Comparison of ENCODE assay signal across 27 mouse cellular contexts in the genomic region with DNA sequence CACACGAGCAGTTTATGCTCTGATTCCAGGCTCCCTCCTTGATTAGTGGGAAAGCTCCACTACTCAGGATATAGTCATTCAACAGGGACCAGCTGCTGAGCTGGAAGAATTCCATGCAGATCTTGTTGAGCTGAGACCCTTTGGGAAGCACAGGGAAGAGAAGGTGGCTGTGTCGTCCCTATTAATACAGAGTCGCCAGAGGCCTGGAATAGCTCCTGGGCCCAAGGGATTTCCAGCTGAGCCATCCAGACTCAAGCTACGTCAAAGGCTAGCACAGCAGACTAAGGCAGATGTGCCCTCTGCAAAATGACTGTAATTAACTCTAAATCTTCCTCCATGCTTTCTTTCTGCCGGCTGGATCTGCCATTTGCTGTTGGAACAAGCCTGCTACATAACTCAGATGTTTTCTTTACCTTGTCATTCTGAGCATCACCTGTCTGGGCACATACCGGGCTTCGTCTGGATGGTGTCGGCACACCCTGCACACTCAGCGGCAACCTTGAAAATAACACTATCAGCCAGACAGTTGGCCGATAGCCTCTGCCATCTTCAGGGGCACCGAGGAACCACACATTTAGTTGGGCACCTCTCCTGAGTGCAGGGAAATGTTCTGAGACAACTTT. TPM values are rescaled to one million over a fixed set of nuclear protein-coding genes. Genes with fewer than 3 reads are reported as not detected.
DNase-seq lines count a peak whose midpoint lies in the region; ATAC-seq and TF ChIP-seq lines count a peak whose summit lies in the region.
"Had no signal": no experiment of that assay in that cellular context is flagged by ENCODE, and none has a peak within 500 bp of the region (broad histone marks: within the 10 kb centered on the region; RNA-seq: fewer than 3 reads in every experiment).

No protein-coding gene starts in this region.

- WGBS in lung, embryonic 14.5 days = 73% methylated on average over 11 of the region's 11 CpGs
- 53% methylated on average over 11 of the region's 11 CpGs for WGBS in embryonic facial prominence, embryonic 15.5 days

- H3K36me3 ChIP-seq in lung, embryonic 14.5 days (ENCODE audit: insufficient read depth) = peaks cover 17% of the 10 kb centered on the region; the same call in 1 of the 2 replicates
- H3K36me3 ChIP-seq in embryonic facial prominence, embryonic 15.5 days = 0 out of 2 replicates have a peak, but pooled peaks cover 1% of the 10 kb centered on the region
- H3K36me3 ChIP-seq: forebrain, embryonic 15.5 days; liver, embryonic 13.5 days had no signal

- H3K27ac ChIP-seq in lung, embryonic 14.5 days (ENCODE audit: low read depth) = no peak overlapping the region
- H3K27ac ChIP-seq in embryonic facial prominence, embryonic 15.5 days (replicated peaks) = peak overlapping the region; percentile 72
- H3K27ac ChIP-seq: forebrain, embryonic 15.5 days; gastrocnemius, adult 2 months; heart, embryonic 13.5 days; hindbrain, embryonic 12.5 days; liver, embryonic 13.5 days had no signal

- H3K4me3 ChIP-seq in lung, embryonic 14.5 days (ENCODE audit: low read depth, low read length) = no peak overlapping the region
- no peak overlapping the region for H3K4me3 ChIP-seq in embryonic facial prominence, embryonic 15.5 days (replicated peaks)
- H3K4me3 ChIP-seq: forebrain, embryonic 15.5 days; gastrocnemius, adult 2 months; heart, embryonic 13.5 days; hindbrain, embryonic 12.5 days; limb, embryonic 12.5 days; liver, embryonic 13.5 days had no signal

- H3K27me3 ChIP-seq in lung, embryonic 14.5 days (ENCODE audit: insufficient read depth, low read length) = no peaks in the 10 kb centered on the region
- H3K27me3 ChIP-seq in embryonic facial prominence, embryonic 15.5 days = no peaks in the 10 kb centered on the region
- H3K27me3 ChIP-seq: forebrain, embryonic 15.5 days; heart, embryonic 13.5 days; hindbrain, embryonic 12.5 days; limb, embryonic 12.5 days; liver, embryonic 13.5 days had no signal

- H3K9me3 ChIP-seq in lung, embryonic 14.5 days (ENCODE audit: low read depth, low read length) = no peaks in the 10 kb centered on the region
- no peaks in the 10 kb centered on the region for H3K9me3 ChIP-seq in embryonic facial prominence, embryonic 15.5 days (replicated peaks)
- H3K9me3 ChIP-seq: forebrain, embryonic 15.5 days; heart, embryonic 13.5 days; hindbrain, embryonic 12.5 days; limb, embryonic 12.5 days; liver, embryonic 13.5 days had no signal

- intact Hi-C loops in heart, postnatal 36 days (cut with DNase I) = no loop called here

- no peak for TF ChIP-seq CTCF in lung, embryonic 14.5 days (IDR thresholded peaks at IDR 0.05; ENCODE audit: low read depth)
- no peak for TF ChIP-seq CTCF in brain, embryonic 14.5 days (IDR thresholded peaks at IDR 0.05; ENCODE audit: borderline replicate concordance, extremely low read depth, insufficient read depth, insufficient read length)

- no peak for ATAC-seq in lung, embryonic 14.5 days (ENCODE audit: insufficient read depth)
- no peak for ATAC-seq in embryonic facial prominence, embryonic 15.5 days (ENCODE audit: insufficient number of reproducible peaks, low FRiP score, low TSS enrichment, low read depth)
- ATAC-seq: forebrain, embryonic 15.5 days; intestine, postnatal 0 days had no signal

- no peak overlapping the region for H3K4me2 ChIP-seq in lung, embryonic 14.5 days
- H3K4me2 ChIP-seq in embryonic facial prominence, embryonic 15.5 days (replicated peaks) = no peak overlapping the region
- H3K4me2 ChIP-seq: forebrain, embryonic 15.5 days; heart, embryonic 13.5 days; hindbrain, embryonic 12.5 days; limb, embryonic 12.5 days; liver, embryonic 13.5 days had no signal

- DNase-seq in heart, adult 11 months = peak; percentile 93
- DNase-seq in heart, postnatal 36 days = no peak
- peak; percentile 48 for DNase-seq in lung, embryonic 14.5 days
- no peak for DNase-seq in lung, postnatal 25 days (ENCODE audit: low spot score)
- DNase-seq in brain, embryonic 14.5 days (ENCODE audit: low read depth) = peak; percentile 33
- no peak for DNase-seq in frontal cortex, postnatal 14 days (ENCODE audit: low spot score in 2 of 2)
- no peak for DNase-seq in gastrocnemius, postnatal 4 days (ENCODE audit: low spot score in 2 of 2)
- DNase-seq: adrenal gland, postnatal 14 days; cerebellum, adult 2 months; cerebellum, postnatal 14 days; gastrocnemius, adult 2 months; gastrocnemius, postnatal 36 days; heart, postnatal 10 days; kidney, adult 9 months; kidney, postnatal 14 days; liver, embryonic 13.5 days; lung, adult 18-20 months; lung, postnatal 10 days; midbrain, embryonic 14.5 days; right cerebral cortex, adult 18-20 months; right cerebral cortex, postnatal 4 days had no signal

- 0 out of 2 replicates have a peak, but pooled peaks cover 4% of the 10 kb centered on the region for H3K4me1 ChIP-seq in lung, embryonic 14.5 days (ENCODE audit: insufficient read depth)
- H3K4me1 ChIP-seq in embryonic facial prominence, embryonic 15.5 days = peaks cover 41% of the 10 kb centered on the region
- H3K4me1 ChIP-seq: hindbrain, embryonic 12.5 days; liver, embryonic 13.5 days had no signal

- TF ChIP-seq POLR2A in brain, embryonic 14.5 days (IDR thresholded peaks at IDR 0.05; ENCODE audit: borderline replicate concordance, extremely low read depth, insufficient read depth, insufficient read length, poor library complexity, severe bottlenecking) = no peak

- H3K9ac ChIP-seq in lung, embryonic 14.5 days = no peak overlapping the region
- H3K9ac ChIP-seq in embryonic facial prominence, embryonic 15.5 days = no peak overlapping the region
- H3K9ac ChIP-seq: forebrain, embryonic 15.5 days; hindbrain, embryonic 12.5 days; limb, embryonic 12.5 days; liver, embryonic 13.5 days had no signal

RNA-seq across cellular contexts. Expression of a gene that starts 36.3 kb away (rescaled TPM):
- 10 to 100 TPM; 47.7 to 59.2 TPM for total RNA-seq in heart, postnatal 36 days (2021)
- 10.2 and 12.0 TPM in 2 replicates for polyA plus RNA-seq in lung, embryonic 14.5 days (2014; fragmentation: Nextera tagmentation; extraction: Ambion mirVana)
- polyA plus RNA-seq in brain, embryonic 14.5 days (2012; rRNA removed) = 10.1 and 14.5 TPM in 2 replicates
- 15.8 and 16.0 TPM in 2 replicates for polyA plus RNA-seq in embryonic facial prominence, embryonic 15.5 days (2015; fragmentation: Nextera tagmentation; extraction: Ambion mirVana)
- 100 to 1,000 TPM; 124 to 134 TPM for total RNA-seq in gastrocnemius, postnatal 4 days (2021)

RNA-seq across cellular contexts. Expression of a gene that starts 36.8 kb away (rescaled TPM):
- total RNA-seq in heart, postnatal 36 days (2021) = 10 to 100 TPM; 18.0 to 19.8 TPM
- 55.5 and 65.5 TPM in 2 replicates for polyA plus RNA-seq in lung, embryonic 14.5 days (2014; fragmentation: Nextera tagmentation; extraction: Ambion mirVana)
- 23.9 and 24.8 TPM in 2 replicates for polyA plus RNA-seq in brain, embryonic 14.5 days (2012; rRNA removed)
- polyA plus RNA-seq in embryonic facial prominence, embryonic 15.5 days (2015; fragmentation: Nextera tagmentation; extraction: Ambion mirVana) = 51.3 and 53.6 TPM in 2 replicates
- total RNA-seq in gastrocnemius, postnatal 4 days (2021) = 10 to 100 TPM; 19.9 to 23.7 TPM

Comparison
In these comparisons a context has a peak if more than half of its experiments do, and no peak if none do; other contexts are left out.
1. DNase-seq: peak in heart, adult 11 months (single experiment), lung, embryonic 14.5 days (single experiment) and brain, embryonic 14.5 days (single experiment); none in heart, postnatal 36 days (0 of 2), lung, postnatal 25 days (single experiment), frontal cortex, postnatal 14 days (0 of 2) and gastrocnemius, postnatal 4 days (0 of 2).